Mouse (Mus musculus): ENCODE data around the gene Coro2b. TPM values are rescaled to one million over a fixed set of nuclear protein-coding genes. Genes with fewer than 3 reads are reported as not detected.
A peak's percentile ranks its signal among the peaks of the same experiment; 100 is the strongest.

Gene Coro2b
- polyA plus RNA-seq, 1 experiment from 2014 or later: 34.7 TPM

DNA sequence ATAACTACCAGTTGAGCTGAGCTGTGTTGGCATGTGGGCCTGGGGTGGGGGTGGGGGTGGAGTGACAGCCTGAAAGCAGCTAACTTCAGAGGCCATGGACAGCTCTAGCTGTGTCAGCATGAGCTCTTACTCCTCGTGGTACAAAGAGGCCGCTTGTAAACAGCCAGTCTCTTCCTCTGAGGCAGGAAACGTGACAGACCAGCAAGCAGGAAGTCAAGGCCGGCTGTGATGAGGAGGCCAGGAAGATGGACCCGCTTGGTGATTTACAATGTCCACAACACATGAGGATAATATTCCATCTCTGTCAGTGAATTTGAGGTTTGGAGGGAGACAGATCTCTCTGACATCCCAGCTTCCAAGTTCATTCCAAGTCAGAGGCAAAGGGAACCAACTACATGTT, 111.6 kb downstream of the Coro2b start:
- Histone ChIP-seq H3K4me3 (replicated peaks) (no peak overlapping the region), H3K4me2 (replicated peaks) (no peak overlapping the region), H3K9ac (replicated peaks) (no peak overlapping the region), H3K27me3 (no peaks in the 10 kb centered on the region), H3K27ac (no peak overlapping the region), H3K4me1 (replicated peaks) (peaks cover 13% of the 10 kb centered on the region), H3K36me3 (peaks cover 83% of the 10 kb centered on the region), H3K9me3 (no peaks in the 10 kb centered on the region)
- WGBS: 64% methylated on average over 5 of the region's 5 CpGs
- ATAC-seq: no peak

DNA sequence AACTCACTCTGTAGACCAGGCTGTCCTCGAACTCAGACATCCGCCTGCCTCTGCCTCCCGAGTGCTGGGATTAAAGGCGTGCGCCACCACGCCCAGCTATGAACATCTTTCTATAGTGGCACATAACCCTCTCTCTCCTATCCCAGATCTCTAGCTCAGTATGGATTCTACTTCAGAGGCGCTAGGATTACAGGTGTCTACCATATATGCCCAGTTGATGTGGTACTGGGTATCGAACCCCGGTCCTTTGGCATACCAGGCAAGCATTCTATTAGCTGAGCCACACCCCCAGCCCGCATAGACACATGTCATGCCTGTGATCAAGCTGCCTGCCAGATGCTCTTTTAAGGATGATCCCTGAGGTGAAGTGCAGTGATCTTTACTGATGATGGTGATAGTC, 113.0 kb downstream of the Coro2b start:
- Histone ChIP-seq H3K4me1 (replicated peaks) (peaks cover 13% of the 10 kb centered on the region), H3K4me2 (replicated peaks) (no peak overlapping the region), H3K36me3 (peaks cover 74% of the 10 kb centered on the region), H3K9me3 (no peaks in the 10 kb centered on the region), H3K9ac (replicated peaks) (no peak overlapping the region), H3K4me3 (replicated peaks) (no peak overlapping the region), H3K27ac (no peak overlapping the region), H3K27me3 (no peaks in the 10 kb centered on the region)
- 98% methylated on average over 10 of the region's 10 CpGs for WGBS
- ATAC-seq: no peak

- peaks cover 64% of the 10 kb centered on the region for H3K36me3 ChIP-seq
- peaks cover 13% of the 10 kb centered on the region for H3K4me1 ChIP-seq (replicated peaks)
- H3K4me2 ChIP-seq (replicated peaks): no peak overlapping the region
- H3K27me3 ChIP-seq: no peaks in the 10 kb centered on the region
- WGBS: 94% methylated on average over 10 of the region's 10 CpGs
- no peak overlapping the region for H3K4me3 ChIP-seq (replicated peaks)
- no peak overlapping the region for H3K27ac ChIP-seq
- H3K9ac ChIP-seq (replicated peaks): no peak overlapping the region
- no peaks in the 10 kb centered on the region for H3K9me3 ChIP-seq
- no peak for ATAC-seq
Measured at GRCm38 (mm10) chr9:62422926-62423325, 113.9 kb downstream of the Coro2b start.

DNA sequence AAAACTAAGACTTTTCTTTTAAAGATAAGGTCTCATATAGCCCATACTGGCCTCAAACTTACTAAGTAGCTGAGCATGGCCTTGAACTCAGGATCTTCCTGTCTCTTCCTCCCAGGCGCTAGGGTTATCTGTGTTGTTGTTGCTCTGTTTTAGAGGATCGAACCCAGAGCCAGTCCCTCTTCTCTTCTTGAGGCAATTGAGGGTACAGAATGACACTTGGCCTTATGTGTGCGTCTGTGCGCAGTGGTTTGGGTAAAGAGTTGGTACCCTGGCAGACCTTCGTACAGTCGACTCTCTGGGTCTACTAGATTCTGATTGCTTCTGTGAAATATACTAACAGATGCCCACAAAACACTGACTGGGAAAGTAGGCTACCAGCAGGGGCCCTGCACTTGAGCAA, 114.9 kb downstream of the Coro2b start:
- H3K4me3 ChIP-seq (replicated peaks): no peak overlapping the region
- peaks cover 13% of the 10 kb centered on the region for H3K4me1 ChIP-seq (replicated peaks)
- peaks cover 54% of the 10 kb centered on the region for H3K36me3 ChIP-seq
- no peak overlapping the region for H3K27ac ChIP-seq
- H3K27me3 ChIP-seq: no peaks in the 10 kb centered on the region
- ATAC-seq: no peak
- no peak overlapping the region for H3K9ac ChIP-seq (replicated peaks)
- WGBS: 99% methylated on average over 6 of the region's 6 CpGs
- H3K9me3 ChIP-seq: no peaks in the 10 kb centered on the region
- no peak overlapping the region for H3K4me2 ChIP-seq (replicated peaks)

DNA sequence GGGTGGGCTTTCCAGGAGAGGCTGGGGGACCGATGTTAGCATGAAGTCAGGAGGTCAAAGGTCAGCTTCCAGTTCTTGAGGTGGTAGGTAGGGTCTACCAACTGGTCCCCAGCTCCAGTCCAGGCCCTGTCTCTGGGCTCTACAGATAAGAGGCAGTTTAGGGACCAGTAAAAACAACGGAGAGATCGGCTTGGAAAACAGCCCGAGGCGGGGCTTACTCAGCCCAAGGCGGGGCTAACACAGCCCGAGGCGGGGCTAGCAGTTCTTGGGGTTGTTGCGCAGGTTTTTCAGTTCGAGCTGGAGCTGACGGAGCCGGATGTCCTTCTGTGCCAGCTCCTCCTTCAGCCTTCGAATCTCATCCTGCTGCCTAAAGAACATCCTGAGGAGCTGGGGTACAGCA, 115.8 kb downstream of the Coro2b start:
- Histone ChIP-seq H3K9ac (replicated peaks) (no peak overlapping the region), H3K4me3 (replicated peaks) (no peak overlapping the region), H3K36me3 (peaks cover 45% of the 10 kb centered on the region), H3K27me3 (no peaks in the 10 kb centered on the region), H3K4me2 (replicated peaks) (peak overlapping the region; percentile 28), H3K4me1 (replicated peaks) (peaks cover 16% of the 10 kb centered on the region), H3K27ac (no peak overlapping the region), H3K9me3 (no peaks in the 10 kb centered on the region)
- 1% methylated on average over 13 of the region's 13 CpGs for WGBS
- ATAC-seq: peak; percentile 51; the same call in 1 of the 2 replicates

GRCm38 (mm10) chr9:62420261-62420917, 116.5 kb downstream of the Coro2b start:
- WGBS: 33% methylated on average over 10 of the region's 10 CpGs
- no peak overlapping the region for H3K27ac ChIP-seq
- no peaks in the 10 kb centered on the region for H3K9me3 ChIP-seq
- peaks cover 17% of the 10 kb centered on the region for H3K4me1 ChIP-seq (replicated peaks)
- H3K27me3 ChIP-seq: no peaks in the 10 kb centered on the region
- peak overlapping the region; percentile 28; the same call in 1 of the 2 replicates for H3K4me2 ChIP-seq (replicated peaks)
- H3K36me3 ChIP-seq: peaks cover 39% of the 10 kb centered on the region
- ATAC-seq: no peak
- no peak overlapping the region for H3K9ac ChIP-seq (replicated peaks)
- H3K4me3 ChIP-seq (replicated peaks): no peak overlapping the region

DNA sequence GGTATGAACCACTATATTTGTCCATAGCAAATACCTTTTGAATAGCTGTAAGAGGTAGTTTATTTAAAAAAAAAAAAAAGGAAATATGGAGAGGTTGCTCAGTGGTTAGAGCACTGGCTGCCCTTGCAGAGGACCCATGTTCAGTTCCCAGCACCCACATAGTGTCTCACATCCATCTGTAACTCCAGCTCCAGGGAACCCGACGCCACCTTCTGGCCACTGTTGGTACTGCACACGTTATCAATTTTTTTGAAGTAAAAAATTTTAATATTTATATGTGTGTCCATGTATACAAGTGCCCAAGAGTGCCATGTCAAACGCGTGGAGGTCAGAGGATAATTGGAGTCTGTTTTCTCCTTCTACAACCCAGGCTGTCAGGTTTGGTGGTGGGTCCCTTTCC, 118.1 kb downstream of the Coro2b start:
- H3K4me2 ChIP-seq (replicated peaks): no peak overlapping the region
- no peaks in the 10 kb centered on the region for H3K27me3 ChIP-seq
- H3K9me3 ChIP-seq: no peaks in the 10 kb centered on the region
- no peak overlapping the region for H3K4me3 ChIP-seq (replicated peaks)
- peaks cover 23% of the 10 kb centered on the region for H3K36me3 ChIP-seq
- H3K27ac ChIP-seq: no peak overlapping the region
- WGBS: 60% methylated on average over 5 of the region's 5 CpGs
- peaks cover 25% of the 10 kb centered on the region for H3K4me1 ChIP-seq (replicated peaks)
- no peak overlapping the region for H3K9ac ChIP-seq (replicated peaks)
- no peak for ATAC-seq

DNA sequence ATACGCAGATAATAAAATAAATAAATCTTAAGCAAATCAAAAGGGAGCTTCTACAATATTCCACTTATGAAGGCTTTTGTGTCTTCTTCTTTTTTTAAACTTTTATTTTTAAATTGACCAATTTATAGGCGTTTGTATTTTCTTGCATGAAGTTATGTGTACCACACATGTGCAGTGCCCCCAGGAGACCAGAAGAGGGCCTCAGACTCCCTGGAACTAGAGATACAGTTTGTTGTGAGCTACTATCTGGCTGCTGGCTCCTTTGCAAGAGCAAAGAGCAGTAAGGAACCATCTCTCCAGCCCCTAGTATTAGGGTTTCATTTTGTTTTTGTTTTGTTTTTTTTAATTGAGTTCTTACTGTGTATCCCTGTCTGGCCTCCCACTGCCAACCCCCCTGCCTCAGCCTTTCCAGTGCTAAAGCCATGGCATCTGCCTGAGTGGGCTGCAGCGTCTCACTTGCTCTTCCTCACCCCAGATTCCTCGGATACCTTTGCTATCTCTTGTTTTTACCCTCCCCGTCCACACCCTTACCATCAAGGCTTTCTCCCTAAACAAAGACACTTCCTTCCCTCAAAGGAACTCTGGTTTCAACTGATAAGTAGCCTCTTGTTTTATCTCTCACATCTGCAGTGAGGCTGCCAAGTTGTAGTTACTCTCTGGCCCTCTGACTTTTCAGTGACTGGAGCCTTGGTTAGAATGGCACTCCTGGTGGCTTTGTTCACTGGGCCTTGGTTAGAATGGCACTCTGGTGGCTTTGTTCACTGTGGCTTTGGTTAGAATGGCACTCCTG, 129.3 kb downstream of the Coro2b start:
- no peak overlapping the region for H3K4me3 ChIP-seq (replicated peaks)
- no peaks in the 10 kb centered on the region for H3K4me1 ChIP-seq (replicated peaks)
- no peak overlapping the region for H3K27ac ChIP-seq
- no peaks in the 10 kb centered on the region for H3K36me3 ChIP-seq
- ATAC-seq: no peak
- no peak overlapping the region for H3K4me2 ChIP-seq (replicated peaks)
- no peaks in the 10 kb centered on the region for H3K27me3 ChIP-seq
- no peak overlapping the region for H3K9ac ChIP-seq (replicated peaks)
- 90% methylated on average over 5 of the region's 5 CpGs for WGBS
- H3K9me3 ChIP-seq: no peaks in the 10 kb centered on the region

GRCm38 (mm10) chr9:62406423-62407013, 130.3 kb downstream of the Coro2b start:
- Histone ChIP-seq H3K4me1 (replicated peaks) (no peaks in the 10 kb centered on the region), H3K27ac (no peak overlapping the region)
- no peak for ATAC-seq

GRCm38 (mm10) chr9:62401589-62401988, 135.3 kb downstream of the Coro2b start:
- Histone ChIP-seq H3K4me2 (replicated peaks) (no peak overlapping the region), H3K27me3 (no peaks in the 10 kb centered on the region), H3K4me3 (replicated peaks) (no peak overlapping the region), H3K36me3 (no peaks in the 10 kb centered on the region), H3K27ac (no peak overlapping the region), H3K9me3 (no peaks in the 10 kb centered on the region), H3K4me1 (replicated peaks) (no peaks in the 10 kb centered on the region), H3K9ac (replicated peaks) (no peak overlapping the region)
- 55% methylated on average over 1 of the region's 1 CpGs for WGBS
- no peak for ATAC-seq

More at GRCm38 (mm10) chr9:62406423-62407013, 130.3 kb downstream of the Coro2b start:
- 87% methylated on average over 7 of the region's 7 CpGs for WGBS
- H3K27me3 ChIP-seq: no peaks in the 10 kb centered on the region
- no peaks in the 10 kb centered on the region for H3K36me3 ChIP-seq
- no peak overlapping the region for H3K4me3 ChIP-seq (replicated peaks)
- H3K9ac ChIP-seq (replicated peaks): no peak overlapping the region
- no peak overlapping the region for H3K4me2 ChIP-seq (replicated peaks)
- H3K9me3 ChIP-seq: no peaks in the 10 kb centered on the region

- ATAC-seq: no peak
- 77% methylated on average over 11 of the region's 11 CpGs for WGBS
- H3K4me1 ChIP-seq (replicated peaks): no peaks in the 10 kb centered on the region
- no peaks in the 10 kb centered on the region for H3K27me3 ChIP-seq
- no peaks in the 10 kb centered on the region for H3K9me3 ChIP-seq
- H3K4me3 ChIP-seq (replicated peaks): no peak overlapping the region
- H3K27ac ChIP-seq: no peak overlapping the region
- no peaks in the 10 kb centered on the region for H3K36me3 ChIP-seq
- H3K9ac ChIP-seq (replicated peaks): no peak overlapping the region
- no peak overlapping the region for H3K4me2 ChIP-seq (replicated peaks)
Measured at GRCm38 (mm10) chr9:62400531-62401170, 136.2 kb downstream of the Coro2b start.

- no peaks in the 10 kb centered on the region for H3K27me3 ChIP-seq
- ATAC-seq: no peak
Measured at GRCm38 (mm10) chr9:62394163-62394562, 142.7 kb downstream of the Coro2b start.

More at GRCm38 (mm10) chr9:62394163-62394562, 142.7 kb downstream of the Coro2b start:
- no peak overlapping the region for H3K27ac ChIP-seq
- 84% methylated on average over 2 of the region's 2 CpGs for WGBS
- no peaks in the 10 kb centered on the region for H3K36me3 ChIP-seq
- no peaks in the 10 kb centered on the region for H3K4me1 ChIP-seq (replicated peaks)
- no peaks in the 10 kb centered on the region for H3K9me3 ChIP-seq
- no peak overlapping the region for H3K9ac ChIP-seq (replicated peaks)
- no peak overlapping the region for H3K4me3 ChIP-seq (replicated peaks)
- no peak overlapping the region for H3K4me2 ChIP-seq (replicated peaks)

Measured in midbrain, embryonic 13.5 days (tissue).